Mouse (Mus musculus) embryo, embryonic 9.5 days (tissue): ENCODE data around the gene Eva1a.

Experiments
- DNase-seq: peaks from one replicate; pipeline ENCODE4 v3.0.0-alpha.2; 2017; ENCODE audit errors: extremely low spot score

The Eva1a gene

GRCm38 (mm10) chr6:82066515-82067081 is 25.8 kb downstream of the Eva1a start:
- DNase-seq, result no peak

- DNase-seq, result no peak
Observed at GRCm38 (mm10) chr6:82070459-82070858, 29.6 kb downstream of the Eva1a start.

GRCm38 (mm10) chr6:82073011-82073410 is 32.2 kb downstream of the Eva1a start:
- DNase-seq, result no peak

GRCm38 (mm10) chr6:82073567-82073966 is 32.7 kb downstream of the Eva1a start:
- DNase-seq, result no peak

- DNase-seq, result no peak
Observed at GRCm38 (mm10) chr6:82076364-82076763, 35.5 kb downstream of the Eva1a start.

- no peak for DNase-seq
Observed at GRCm38 (mm10) chr6:82078875-82079274, 38.0 kb downstream of the Eva1a start.

GRCm38 (mm10) chr6:82083655-82084054 is 42.8 kb downstream of the Eva1a start:
- no peak for DNase-seq

GRCm38 (mm10) chr6:82084235-82084634 is 43.4 kb downstream of the Eva1a start:
- DNase-seq, result no peak

GRCm38 (mm10) chr6:82085313-82085908 is 44.6 kb downstream of the Eva1a start:
- no peak for DNase-seq

DNA sequence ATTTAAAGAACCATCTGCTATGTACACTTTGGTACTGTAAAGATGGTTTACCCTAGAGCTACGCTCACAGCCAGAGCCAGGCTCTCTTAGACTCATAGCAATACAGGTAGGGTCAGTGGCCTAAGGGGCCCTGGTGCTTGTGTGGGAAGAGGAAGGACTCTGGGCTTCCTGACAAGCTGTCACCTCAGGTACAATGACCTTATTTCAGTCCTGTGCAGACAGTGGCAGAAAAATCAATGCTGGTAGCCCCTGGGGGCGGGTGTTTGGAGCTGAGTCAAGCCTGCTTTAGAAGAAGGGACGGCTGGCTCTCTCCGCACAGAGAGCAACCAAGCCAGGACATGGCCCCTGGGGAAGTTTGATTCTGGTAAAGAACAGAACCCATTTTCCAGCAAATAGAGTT is 47.3 kb downstream of the Eva1a start:
- no peak for DNase-seq

DNA sequence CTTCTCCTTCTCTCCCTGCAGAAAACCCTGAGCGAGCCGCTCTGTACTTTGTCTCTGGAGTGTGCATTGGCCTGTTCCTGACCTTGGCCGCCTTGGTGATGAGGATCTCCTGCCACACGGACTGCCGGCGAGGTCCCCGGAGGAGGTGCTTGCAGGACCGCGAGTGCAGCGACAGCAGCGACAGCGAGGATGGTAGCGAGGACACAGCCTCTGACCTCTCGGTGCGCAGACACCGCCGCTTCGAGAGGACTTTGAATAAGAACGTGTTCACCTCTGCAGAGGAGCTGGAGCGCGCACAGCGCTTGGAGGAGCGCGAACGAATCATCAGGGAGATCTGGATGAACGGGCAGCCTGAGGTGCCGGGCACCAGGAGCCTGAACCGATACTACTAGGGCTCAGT is 50.9 kb downstream of the Eva1a start:
- DNase-seq, result peak; percentile 54

- no peak for DNase-seq
Observed at GRCm38 (mm10) chr6:82097705-82098104, 56.9 kb downstream of the Eva1a start.

- no peak for DNase-seq
Observed at GRCm38 (mm10) chr6:82098456-82098855, 57.6 kb downstream of the Eva1a start.

- DNase-seq, result no peak
Observed at GRCm38 (mm10) chr6:82110473-82110872, 69.6 kb downstream of the Eva1a start.

DNA sequence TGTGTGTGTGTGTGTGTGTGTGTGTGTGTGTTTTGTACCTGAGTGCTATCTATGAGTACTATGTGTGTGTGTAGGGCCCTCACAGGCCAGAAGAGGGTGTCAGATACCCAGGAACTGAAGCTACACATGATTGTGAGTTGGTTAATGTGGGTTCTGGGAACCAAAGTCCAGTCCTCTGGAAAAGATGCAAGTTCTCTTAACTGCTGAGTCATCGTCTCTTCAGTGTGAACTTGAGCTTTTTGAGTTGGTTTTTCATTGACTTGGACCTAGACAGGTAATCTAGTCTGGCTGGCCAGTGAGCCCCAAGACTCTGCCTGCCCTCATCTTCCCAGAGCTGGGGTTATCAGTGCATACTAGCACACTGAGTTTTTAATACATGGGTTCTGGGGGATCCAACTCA is 70.3 kb downstream of the Eva1a start:
- no peak for DNase-seq

DNA sequence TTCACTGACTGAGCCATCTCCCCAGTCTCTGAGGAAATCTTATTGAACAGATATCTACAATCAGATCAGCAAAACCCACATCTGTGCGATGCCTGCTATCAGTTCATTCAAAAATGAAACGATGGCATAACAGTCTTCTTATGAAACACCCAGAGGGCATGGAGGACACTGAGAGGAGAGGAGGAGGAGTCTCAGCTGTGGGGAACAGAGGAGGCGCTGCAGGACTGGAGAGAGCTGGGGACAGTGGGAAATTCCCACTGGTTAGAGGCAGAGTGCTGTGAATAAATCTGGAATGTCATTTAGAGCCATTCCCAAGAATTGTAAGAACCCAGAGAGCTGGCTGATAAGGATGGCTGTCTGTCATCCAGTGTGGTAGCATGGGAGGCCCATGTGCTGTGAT is 70.7 kb downstream of the Eva1a start:
- no peak for DNase-seq

- DNase-seq, result no peak
Observed at GRCm38 (mm10) chr6:82112127-82113090, 71.6 kb downstream of the Eva1a start.

- DNase-seq, result no peak
Observed at GRCm38 (mm10) chr6:82115335-82115965, 74.6 kb downstream of the Eva1a start.

DNA sequence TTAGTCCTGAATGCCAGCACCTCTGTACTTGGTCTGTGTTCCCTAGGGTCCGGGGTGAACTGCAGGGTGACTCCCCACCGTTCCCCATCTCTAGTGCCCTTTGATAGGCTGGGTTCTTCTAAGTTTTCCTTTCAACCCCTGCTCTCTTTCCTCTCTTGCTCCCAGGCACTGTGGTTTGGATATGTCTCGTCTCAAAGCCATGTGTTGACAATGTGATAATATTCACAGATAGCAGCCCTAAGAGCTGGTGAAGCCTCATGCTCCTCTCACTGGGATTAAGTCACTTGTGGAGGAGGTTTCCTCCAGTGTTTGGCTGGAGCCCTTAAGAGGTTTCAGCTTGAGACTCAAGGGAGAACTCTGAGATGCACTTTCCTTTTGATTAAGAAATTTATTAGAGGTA is 75.3 kb downstream of the Eva1a start:
- DNase-seq, result no peak

- DNase-seq, result no peak
Observed at GRCm38 (mm10) chr6:82117871-82118270, 77.0 kb downstream of the Eva1a start.

DNA sequence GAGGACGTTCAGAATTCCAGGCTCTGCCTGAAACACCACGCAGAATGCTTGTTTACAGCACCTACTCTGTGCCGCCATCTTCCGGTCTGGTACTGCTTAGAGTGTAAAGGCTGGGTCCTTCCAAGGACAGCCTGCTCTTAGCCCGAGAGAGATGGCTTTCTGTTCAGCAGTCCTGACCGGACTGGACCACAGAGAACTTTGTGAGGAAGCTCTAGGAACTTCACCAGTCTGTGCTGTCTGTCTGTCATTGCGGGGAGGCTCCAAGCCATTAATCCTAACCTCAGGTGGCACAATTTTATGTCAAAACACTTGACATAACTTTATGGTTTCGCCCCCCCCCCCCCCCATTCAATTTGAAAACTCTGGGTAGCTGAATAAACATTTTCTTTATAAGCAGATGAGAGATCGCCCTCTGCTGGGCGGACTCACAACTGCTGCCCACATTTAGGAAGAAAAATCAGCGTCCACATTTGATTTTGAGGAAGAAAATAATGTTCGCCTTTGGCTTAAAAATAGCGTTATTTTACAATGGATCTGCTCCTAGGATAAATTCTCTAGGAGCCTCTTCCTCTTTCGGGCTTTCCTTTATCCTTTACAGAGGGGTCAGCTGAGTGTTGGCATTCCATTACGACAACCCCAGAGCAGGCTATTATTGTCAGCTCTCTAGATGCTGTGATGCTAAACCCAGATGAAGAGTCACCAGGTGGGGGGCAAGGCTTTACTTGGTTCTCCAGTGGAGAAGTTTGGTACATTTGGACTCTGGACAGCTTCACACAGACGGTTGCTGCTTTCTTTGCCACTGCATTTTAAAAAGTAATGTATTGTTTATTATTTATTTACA is 78.7 kb downstream of the Eva1a start:
- peak; percentile 36 for DNase-seq
